Mouse (Mus musculus) brain, embryonic 18.5 days (tissue): ENCODE measurements around the gene Traip.

Experiments
- DNase-seq: peaks from one replicate; pipeline ENCODE4 v3.0.0-alpha.2; 2012; ENCODE audit warnings: low read depth, low spot score

Traip gene

GRCm38 (mm10) chr9:107934146-107934545, 15.8 kb upstream of the Traip start:
- DNase-seq = no peak

GRCm38 (mm10) chr9:107935374-107935773, 14.6 kb upstream of the Traip start, which contains the start of gene Camkv:
Camkv (plus strand) TSS chr9:107935674.
- DNase-seq = no peak

- no peak for DNase-seq
Observed at GRCm38 (mm10) chr9:107935790-107936214, 14.1 kb upstream of the Traip start.

- no peak for DNase-seq
Observed at GRCm38 (mm10) chr9:107936215-107936822, 13.6 kb upstream of the Traip start.

GRCm38 (mm10) chr9:107936831-107937230, 13.1 kb upstream of the Traip start:
- no peak for DNase-seq

GRCm38 (mm10) chr9:107947241-107948194, 2.4 kb upstream of the Traip start:
- no peak for DNase-seq

- DNase-seq = no peak
Observed at GRCm38 (mm10) chr9:107949184-107949921, 583 bp upstream of the Traip start.

GRCm38 (mm10) chr9:107950460-107951355, 772 bp downstream of the Traip start:
- DNase-seq = peak; percentile 79

- no peak for DNase-seq
Observed at GRCm38 (mm10) chr9:107955613-107956289, 5.8 kb downstream of the Traip start.

- DNase-seq = no peak
Observed at GRCm38 (mm10) chr9:107957141-107957540, 7.2 kb downstream of the Traip start.

GRCm38 (mm10) chr9:107959896-107960295, 10.0 kb downstream of the Traip start:
- no peak for DNase-seq

GRCm38 (mm10) chr9:107960928-107961327, 11.0 kb downstream of the Traip start:
- DNase-seq = no peak

GRCm38 (mm10) chr9:107961351-107961762, 11.4 kb downstream of the Traip start:
- peak; percentile 74 for DNase-seq

- DNase-seq = no peak
Observed at GRCm38 (mm10) chr9:107961881-107962280, 11.9 kb downstream of the Traip start.

- no peak for DNase-seq
Observed at GRCm38 (mm10) chr9:107962916-107963315, 13.0 kb downstream of the Traip start.

GRCm38 (mm10) chr9:107963700-107964099, 13.8 kb downstream of the Traip start:
- no peak for DNase-seq

- no peak for DNase-seq
Observed at GRCm38 (mm10) chr9:107964681-107965080, 14.7 kb downstream of the Traip start.

GRCm38 (mm10) chr9:107966676-107967075, 16.7 kb downstream of the Traip start:
- DNase-seq = no peak

GRCm38 (mm10) chr9:107967437-107967836, 17.5 kb downstream of the Traip start:
- no peak for DNase-seq

GRCm38 (mm10) chr9:107968531-107968930, 18.6 kb downstream of the Traip start:
- no peak for DNase-seq
